Mouse (Mus musculus): ENCODE results near the gene G6pdx. TPM values are rescaled to one million over a fixed set of nuclear protein-coding genes. Genes with fewer than 3 reads are reported as not detected.

Gene G6pdx
- polyA plus RNA-seq (2014; fragmentation: Illumina TruSeq; extraction: RNeasy Lipid Tissue Mini Kit (QIAGEN cat#74804); ENCODE audit: low read depth, low replicate concordance) = 165 TPM

GRCm38 (mm10) chrX:74428826-74429276, at the start of gene G6pdx:
G6pdx (minus strand) TSS chrX:74429194.

GRCm38 (mm10) chrX:74392535-74393443, 36.2 kb downstream of the G6pdx start, which contains the start of the genes Fam3a and Ikbkg:
Fam3a (minus strand) TSS chrX:74393272.
Ikbkg (plus strand) TSS chrX:74393290.

GRCm38 (mm10) chrX:74372888-74373549, 56.0 kb downstream of the G6pdx start, which contains the start of the genes Ubl4a and Slc10a3:
Ubl4a (minus strand) TSS chrX:74373218.
Slc10a3 (minus strand) TSS chrX:74373349.

Other genes with a start within 250 kb of the G6pdx start
- 382 TPM for gene Flna, start 179.4 kb downstream of the G6pdx start, polyA plus RNA-seq (2014; fragmentation: Illumina TruSeq; extraction: RNeasy Lipid Tissue Mini Kit (QIAGEN cat#74804); ENCODE audit: low read depth, low replicate concordance)
- 49.6 TPM for gene Emd, start 174.5 kb downstream of the G6pdx start, polyA plus RNA-seq (2014; fragmentation: Illumina TruSeq; extraction: RNeasy Lipid Tissue Mini Kit (QIAGEN cat#74804); ENCODE audit: low read depth, low replicate concordance)
- 3,160 TPM for gene Rpl10, start 158.4 kb downstream of the G6pdx start, polyA plus RNA-seq (2014; fragmentation: Illumina TruSeq; extraction: RNeasy Lipid Tissue Mini Kit (QIAGEN cat#74804); ENCODE audit: low read depth, low replicate concordance)
- 118 TPM for gene Taz, start 147.3 kb downstream of the G6pdx start, polyA plus RNA-seq (2014; fragmentation: Illumina TruSeq; extraction: RNeasy Lipid Tissue Mini Kit (QIAGEN cat#74804); ENCODE audit: low read depth, low replicate concordance)
- 27.2 TPM for gene Dnase1l1, start 146.9 kb downstream of the G6pdx start, polyA plus RNA-seq (2014; fragmentation: Illumina TruSeq; extraction: RNeasy Lipid Tissue Mini Kit (QIAGEN cat#74804); ENCODE audit: low read depth, low replicate concordance)
- 237 TPM for gene Atp6ap1, start 132.1 kb downstream of the G6pdx start, polyA plus RNA-seq (2014; fragmentation: Illumina TruSeq; extraction: RNeasy Lipid Tissue Mini Kit (QIAGEN cat#74804); ENCODE audit: low read depth, low replicate concordance)
- 107 TPM for gene Gdi1, start 124.2 kb downstream of the G6pdx start, polyA plus RNA-seq (2014; fragmentation: Illumina TruSeq; extraction: RNeasy Lipid Tissue Mini Kit (QIAGEN cat#74804); ENCODE audit: low read depth, low replicate concordance)
- 50.9 TPM for gene Fam50a, start 116.2 kb downstream of the G6pdx start, polyA plus RNA-seq (2014; fragmentation: Illumina TruSeq; extraction: RNeasy Lipid Tissue Mini Kit (QIAGEN cat#74804); ENCODE audit: low read depth, low replicate concordance)
- gene Plxna3, start 100.1 kb downstream of the G6pdx start, polyA plus RNA-seq (2014; fragmentation: Illumina TruSeq; extraction: RNeasy Lipid Tissue Mini Kit (QIAGEN cat#74804); ENCODE audit: low read depth, low replicate concordance) = 12.9 TPM
- 60.9 TPM for gene Lage3, start 75.6 kb downstream of the G6pdx start, polyA plus RNA-seq (2014; fragmentation: Illumina TruSeq; extraction: RNeasy Lipid Tissue Mini Kit (QIAGEN cat#74804); ENCODE audit: low read depth, low replicate concordance)
- gene Ubl4a, start 56.0 kb downstream of the G6pdx start, polyA plus RNA-seq (2014; fragmentation: Illumina TruSeq; extraction: RNeasy Lipid Tissue Mini Kit (QIAGEN cat#74804); ENCODE audit: low read depth, low replicate concordance) = 43.7 TPM
- 17.9 TPM for gene Slc10a3, start 55.8 kb downstream of the G6pdx start, polyA plus RNA-seq (2014; fragmentation: Illumina TruSeq; extraction: RNeasy Lipid Tissue Mini Kit (QIAGEN cat#74804); ENCODE audit: low read depth, low replicate concordance)
- gene Fam3a, start 35.9 kb downstream of the G6pdx start, polyA plus RNA-seq (2014; fragmentation: Illumina TruSeq; extraction: RNeasy Lipid Tissue Mini Kit (QIAGEN cat#74804); ENCODE audit: low read depth, low replicate concordance) = 55.2 TPM
- gene Ikbkg, start 35.9 kb downstream of the G6pdx start, polyA plus RNA-seq (2014; fragmentation: Illumina TruSeq; extraction: RNeasy Lipid Tissue Mini Kit (QIAGEN cat#74804); ENCODE audit: low read depth, low replicate concordance) = 23.3 TPM
- gene Gm6880, start 52.2 kb upstream of the G6pdx start, polyA plus RNA-seq (2014; fragmentation: Illumina TruSeq; extraction: RNeasy Lipid Tissue Mini Kit (QIAGEN cat#74804); ENCODE audit: low read depth, low replicate concordance) = not detected
- not detected for gene Olfr1326-ps1, start 145.7 kb upstream of the G6pdx start, polyA plus RNA-seq (2014; fragmentation: Illumina TruSeq; extraction: RNeasy Lipid Tissue Mini Kit (QIAGEN cat#74804); ENCODE audit: low read depth, low replicate concordance)
- not detected for gene Olfr1325, start 163.5 kb upstream of the G6pdx start, polyA plus RNA-seq (2014; fragmentation: Illumina TruSeq; extraction: RNeasy Lipid Tissue Mini Kit (QIAGEN cat#74804); ENCODE audit: low read depth, low replicate concordance)
- 0.57 TPM for gene Gm5640, start 216.4 kb upstream of the G6pdx start, polyA plus RNA-seq (2014; fragmentation: Illumina TruSeq; extraction: RNeasy Lipid Tissue Mini Kit (QIAGEN cat#74804); ENCODE audit: low read depth, low replicate concordance)

All from adipose tissue, adult 10 weeks (tissue).